Mouse (Mus musculus): ENCODE measurements around the gene Ech1. TPM values are rescaled to one million over a fixed set of nuclear protein-coding genes. Genes with fewer than 3 reads are reported as not detected.

Ech1 gene
- polyA plus RNA-seq, 1 experiment from 2014 or later = 281 TPM

GRCm38 (mm10) chr7:28831411-28832125 is 6.6 kb downstream of the Ech1 start:
- H3K4me1 ChIP-seq (ENCODE audit: control insufficient read depth, insufficient read depth, low read length) = peaks cover 9% of the 10 kb centered on the region
- no peak overlapping the region for H3K9ac ChIP-seq (ENCODE audit: low read length)
- H3K27me3 ChIP-seq (ENCODE audit: control insufficient read depth, insufficient read depth, low read length) = no peaks in the 10 kb centered on the region
- H3K36me3 ChIP-seq (ENCODE audit: control insufficient read depth, insufficient read depth) = peaks cover 17% of the 10 kb centered on the region
- ATAC-seq (replicated peaks; ENCODE audit: extremely low read depth, insufficient read depth, low FRiP score) = no peak
- no peak overlapping the region for H3K27ac ChIP-seq (ENCODE audit: low read length)
- H3K4me3 ChIP-seq (ENCODE audit: low read length) = no peak overlapping the region
- whole genome bisulfite sequencing = 77% methylated on average over 17 of the region's 17 CpGs
- no peaks in the 10 kb centered on the region for H3K9me3 ChIP-seq (replicated peaks; ENCODE audit: control insufficient read depth, low read length)
- H3K4me2 ChIP-seq (ENCODE audit: low read depth, low read length) = no peak overlapping the region

GRCm38 (mm10) chr7:28832137-28832536 is 7.1 kb downstream of the Ech1 start:
- ATAC-seq (replicated peaks; ENCODE audit: extremely low read depth, insufficient read depth, low FRiP score) = no peak
- Histone ChIP-seq H3K4me1 (ENCODE audit: control insufficient read depth, insufficient read depth, low read length) (peaks cover 8% of the 10 kb centered on the region; the same call in 1 of the 2 replicates), H3K27ac (ENCODE audit: low read length) (no peak overlapping the region), H3K4me3 (ENCODE audit: low read length) (no peak overlapping the region), H3K9ac (ENCODE audit: low read length) (no peak overlapping the region), H3K36me3 (ENCODE audit: control insufficient read depth, insufficient read depth) (peaks cover 17% of the 10 kb centered on the region), H3K27me3 (ENCODE audit: control insufficient read depth, insufficient read depth, low read length) (no peaks in the 10 kb centered on the region), H3K4me2 (ENCODE audit: low read depth, low read length) (no peak overlapping the region), H3K9me3 (replicated peaks; ENCODE audit: control insufficient read depth, low read length) (no peaks in the 10 kb centered on the region)
- WGBS = 60% methylated on average over 6 of the region's 6 CpGs

- no peak within 1 kb of the TSS for H3K4me3 ChIP-seq (ENCODE audit: low read length)
- ATAC-seq (replicated peaks; ENCODE audit: extremely low read depth, insufficient read depth, low FRiP score) = no peak
- WGBS = 81% methylated on average over 6 of the region's 6 CpGs
- no peak within 1 kb of the TSS for H3K4me2 ChIP-seq (ENCODE audit: low read depth, low read length)
- H3K9me3 ChIP-seq (replicated peaks; ENCODE audit: control insufficient read depth, low read length) = no peaks in the 10 kb centered on the region
- no peak within 1 kb of the TSS for H3K27ac ChIP-seq (ENCODE audit: low read length)
- peaks cover 8% of the 10 kb centered on the region; the same call in 1 of the 2 replicates for H3K4me1 ChIP-seq (ENCODE audit: control insufficient read depth, insufficient read depth, low read length)
- H3K9ac ChIP-seq (ENCODE audit: low read length) = no peak within 1 kb of the TSS
- peaks cover 17% of the 10 kb centered on the region for H3K36me3 ChIP-seq (ENCODE audit: control insufficient read depth, insufficient read depth)
- H3K27me3 ChIP-seq (ENCODE audit: control insufficient read depth, insufficient read depth, low read length) = no peaks in the 10 kb centered on the region
Observed at GRCm38 (mm10) chr7:28833723-28834347, 8.8 kb downstream of the Ech1 start, which contains the start of gene Lgals4. TSS of gene Lgals4 (plus strand) at chr7:28833854.

DNA sequence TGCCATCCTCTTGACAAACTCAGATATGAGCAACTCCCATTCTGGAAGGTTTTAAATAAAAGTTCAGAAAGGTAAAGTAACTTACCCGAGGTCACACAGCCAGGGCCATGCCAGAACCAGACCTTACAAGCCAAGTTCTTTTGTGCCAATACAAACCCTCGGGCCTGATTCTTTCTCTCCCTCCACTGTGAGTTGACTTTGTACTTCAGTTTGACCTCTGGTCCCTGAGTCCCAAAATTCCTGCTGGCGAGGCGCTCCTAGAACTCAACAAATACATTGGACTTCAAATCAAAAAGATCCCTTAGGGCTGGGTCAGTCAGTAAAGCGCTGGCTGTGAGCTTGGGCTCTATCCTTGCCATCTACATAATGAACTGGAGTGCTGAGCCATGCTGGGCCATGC is 11.9 kb downstream of the Ech1 start:
- Histone ChIP-seq H3K4me1 (ENCODE audit: control insufficient read depth, insufficient read depth, low read length) (no peaks in the 10 kb centered on the region), H3K36me3 (ENCODE audit: control insufficient read depth, insufficient read depth) (no peaks in the 10 kb centered on the region), H3K4me3 (ENCODE audit: low read length) (no peak overlapping the region), H3K9ac (ENCODE audit: low read length) (no peak overlapping the region), H3K27me3 (ENCODE audit: control insufficient read depth, insufficient read depth, low read length) (no peaks in the 10 kb centered on the region), H3K27ac (ENCODE audit: low read length) (no peak overlapping the region), H3K4me2 (ENCODE audit: low read depth, low read length) (no peak overlapping the region), H3K9me3 (replicated peaks; ENCODE audit: control insufficient read depth, low read length) (no peaks in the 10 kb centered on the region)
- ATAC-seq (replicated peaks; ENCODE audit: extremely low read depth, insufficient read depth, low FRiP score) = no peak
- WGBS = 78% methylated on average over 5 of the region's 5 CpGs

- no peaks in the 10 kb centered on the region for H3K4me1 ChIP-seq (ENCODE audit: control insufficient read depth, insufficient read depth, low read length)
- H3K27me3 ChIP-seq (ENCODE audit: control insufficient read depth, insufficient read depth, low read length) = no peaks in the 10 kb centered on the region
- H3K27ac ChIP-seq (ENCODE audit: low read length) = no peak overlapping the region
- H3K4me3 ChIP-seq (ENCODE audit: low read length) = no peak overlapping the region
- no peak overlapping the region for H3K4me2 ChIP-seq (ENCODE audit: low read depth, low read length)
- ATAC-seq (replicated peaks; ENCODE audit: extremely low read depth, insufficient read depth, low FRiP score) = no peak
- H3K9ac ChIP-seq (ENCODE audit: low read length) = no peak overlapping the region
- WGBS = 72% methylated on average over 9 of the region's 9 CpGs
- H3K9me3 ChIP-seq (replicated peaks; ENCODE audit: control insufficient read depth, low read length) = no peaks in the 10 kb centered on the region
- no peaks in the 10 kb centered on the region for H3K36me3 ChIP-seq (ENCODE audit: control insufficient read depth, insufficient read depth)
Observed at GRCm38 (mm10) chr7:28838331-28838730, 13.3 kb downstream of the Ech1 start.

DNA sequence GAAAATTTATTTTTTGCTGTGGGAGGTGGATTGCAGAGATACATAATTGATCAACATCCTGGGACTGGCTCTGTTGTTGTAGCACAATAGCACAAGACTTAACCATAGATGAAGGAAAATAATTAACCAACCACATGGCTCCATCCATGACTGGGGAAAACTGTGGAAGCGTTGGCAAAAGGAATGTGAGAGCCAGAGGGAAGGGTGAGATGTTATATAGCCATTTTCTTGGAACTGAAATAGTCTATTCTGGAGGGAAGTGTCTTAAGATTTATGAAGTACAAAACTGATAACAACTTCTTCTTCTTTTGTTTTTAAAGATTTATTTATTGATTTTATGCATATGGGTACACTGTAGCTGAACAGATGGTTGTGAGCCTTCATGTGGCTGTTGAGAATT is 22.3 kb downstream of the Ech1 start:
- Histone ChIP-seq H3K27me3 (ENCODE audit: control insufficient read depth, insufficient read depth, low read length) (no peaks in the 10 kb centered on the region), H3K4me2 (ENCODE audit: low read depth, low read length) (no peak overlapping the region), H3K4me1 (ENCODE audit: control insufficient read depth, insufficient read depth, low read length) (no peaks in the 10 kb centered on the region), H3K36me3 (ENCODE audit: control insufficient read depth, insufficient read depth) (no peaks in the 10 kb centered on the region), H3K4me3 (ENCODE audit: low read length) (no peak overlapping the region), H3K9ac (ENCODE audit: low read length) (no peak overlapping the region), H3K27ac (ENCODE audit: low read length) (no peak overlapping the region), H3K9me3 (replicated peaks; ENCODE audit: control insufficient read depth, low read length) (0 out of 2 replicates have a peak, but pooled peaks cover 2% of the 10 kb centered on the region)
- 62% methylated on average over 1 of the region's 1 CpGs for WGBS
- no peak for ATAC-seq (replicated peaks; ENCODE audit: extremely low read depth, insufficient read depth, low FRiP score)

DNA sequence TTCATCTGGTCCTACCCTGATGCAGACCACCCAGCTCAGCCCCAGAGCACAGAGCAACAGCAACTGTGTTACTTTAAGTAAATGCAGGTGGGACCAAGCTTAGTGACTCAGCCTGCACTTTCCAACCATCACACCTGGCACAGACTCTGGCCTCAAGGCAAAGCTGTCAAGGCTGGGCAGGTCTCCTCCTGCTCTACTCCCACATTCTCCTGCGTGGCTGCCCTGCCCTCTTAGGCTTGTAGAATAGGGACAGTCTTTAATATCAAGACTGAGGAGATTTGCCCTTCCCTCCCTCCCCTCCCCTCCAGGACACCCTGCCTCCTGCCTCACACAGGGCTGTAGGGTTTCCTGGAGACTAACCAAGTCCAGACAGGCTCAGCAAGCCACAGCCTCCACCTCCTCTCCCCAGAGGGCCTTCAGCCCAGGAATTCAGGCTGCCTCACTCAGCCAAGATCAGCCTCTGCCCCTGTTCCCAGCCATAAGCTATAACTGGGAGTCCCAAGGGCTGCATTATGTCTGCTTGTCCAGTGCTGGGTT is 24.8 kb downstream of the Ech1 start:
- no peaks in the 10 kb centered on the region for H3K36me3 ChIP-seq (ENCODE audit: control insufficient read depth, insufficient read depth)
- no peaks in the 10 kb centered on the region for H3K27me3 ChIP-seq (ENCODE audit: control insufficient read depth, insufficient read depth, low read length)
- H3K9ac ChIP-seq (ENCODE audit: low read length) = no peak overlapping the region
- 0 out of 2 replicates have a peak, but pooled peaks have one; percentile 37 for ATAC-seq (replicated peaks; ENCODE audit: extremely low read depth, insufficient read depth, low FRiP score)
- 75% methylated on average over 1 of the region's 1 CpGs for WGBS
- H3K4me2 ChIP-seq (ENCODE audit: low read depth, low read length) = no peak overlapping the region
- H3K4me3 ChIP-seq (ENCODE audit: low read length) = no peak overlapping the region
- no peaks in the 10 kb centered on the region for H3K9me3 ChIP-seq (replicated peaks; ENCODE audit: control insufficient read depth, low read length)
- H3K4me1 ChIP-seq (ENCODE audit: control insufficient read depth, insufficient read depth, low read length) = no peaks in the 10 kb centered on the region
- no peak overlapping the region for H3K27ac ChIP-seq (ENCODE audit: low read length)

GRCm38 (mm10) chr7:28850642-28851041 is 25.6 kb downstream of the Ech1 start:
- Histone ChIP-seq H3K27me3 (ENCODE audit: control insufficient read depth, insufficient read depth, low read length) (no peaks in the 10 kb centered on the region), H3K36me3 (ENCODE audit: control insufficient read depth, insufficient read depth) (no peaks in the 10 kb centered on the region), H3K27ac (ENCODE audit: low read length) (no peak overlapping the region), H3K4me2 (ENCODE audit: low read depth, low read length) (no peak overlapping the region), H3K4me3 (ENCODE audit: low read length) (no peak overlapping the region), H3K4me1 (ENCODE audit: control insufficient read depth, insufficient read depth, low read length) (no peaks in the 10 kb centered on the region), H3K9me3 (replicated peaks; ENCODE audit: control insufficient read depth, low read length) (no peaks in the 10 kb centered on the region), H3K9ac (ENCODE audit: low read length) (no peak overlapping the region)
- ATAC-seq (replicated peaks; ENCODE audit: extremely low read depth, insufficient read depth, low FRiP score) = no peak
- 72% methylated on average over 4 of the region's 4 CpGs for WGBS

GRCm38 (mm10) chr7:28859953-28860352 is 34.9 kb downstream of the Ech1 start:
- Histone ChIP-seq H3K9ac (ENCODE audit: low read length) (no peak overlapping the region), H3K4me1 (ENCODE audit: control insufficient read depth, insufficient read depth, low read length) (no peaks in the 10 kb centered on the region; the same call in none of the 2 replicates), H3K4me3 (ENCODE audit: low read length) (no peak overlapping the region), H3K27me3 (ENCODE audit: control insufficient read depth, insufficient read depth, low read length) (no peaks in the 10 kb centered on the region), H3K4me2 (ENCODE audit: low read depth, low read length) (no peak overlapping the region), H3K9me3 (replicated peaks; ENCODE audit: control insufficient read depth, low read length) (peaks cover 4% of the 10 kb centered on the region), H3K27ac (ENCODE audit: low read length) (no peak overlapping the region), H3K36me3 (ENCODE audit: control insufficient read depth, insufficient read depth) (no peaks in the 10 kb centered on the region)
- no peak for ATAC-seq (replicated peaks; ENCODE audit: extremely low read depth, insufficient read depth, low FRiP score)
- WGBS = 82% methylated on average over 2 of the region's 2 CpGs

Measured in heart, embryonic 16.5 days (tissue).